Mouse (Mus musculus) right cerebral cortex, postnatal 10 days (tissue): Measurements from ENCODE around the gene Cdk20.
"Not testable (repeated sequence)": the region's sequence is repeated elsewhere in the genome, so short reads cannot be mapped to it uniquely, and the experiment has no call there.

Source experiments
- DNase-seq, 2 experiments: peaks; one replicate each; pipeline ENCODE4 v3.0.0; 2021; ENCODE audit warnings: low spot score in 2 of 2

The Cdk20 gene

DNA sequence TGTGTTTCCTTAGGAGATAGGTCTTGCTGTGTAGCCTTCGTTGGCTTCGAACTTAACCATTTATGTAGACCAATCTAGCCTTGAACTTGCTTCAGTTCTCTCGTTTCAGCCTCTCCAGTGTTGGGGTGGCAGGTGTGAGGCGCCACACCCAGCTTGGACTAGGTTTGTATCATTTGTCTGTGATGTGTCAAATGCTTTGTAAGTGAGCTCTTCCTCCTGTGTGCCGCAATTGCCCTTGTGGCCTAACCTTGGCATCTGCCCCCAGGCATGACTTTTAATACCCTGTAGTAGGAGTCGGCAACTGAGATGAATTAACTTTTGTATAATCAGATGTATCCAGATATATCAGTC is 9.5 kb upstream of the Cdk20 start:
- DNase-seq = no peak

DNA sequence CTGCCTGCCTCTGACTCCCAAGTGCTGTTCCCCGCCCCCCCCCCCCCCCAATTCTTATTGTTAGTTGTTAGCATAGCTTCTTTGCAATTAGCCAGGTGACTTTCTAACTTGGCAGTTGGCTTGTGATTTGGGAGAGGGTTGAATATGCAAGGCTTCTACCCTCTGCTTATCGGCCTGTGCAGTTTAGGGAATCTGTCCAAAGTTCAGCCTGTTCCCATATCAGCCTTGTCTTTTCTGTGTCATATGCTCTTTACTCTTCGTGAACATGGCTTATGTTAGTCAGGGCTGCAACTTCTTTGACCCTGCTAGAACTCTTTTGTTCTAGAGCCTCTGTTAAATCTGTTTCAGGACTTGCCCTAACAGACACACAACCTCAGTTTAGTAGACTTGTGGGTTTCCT is 7.8 kb upstream of the Cdk20 start:
- DNase-seq = no peak

DNA sequence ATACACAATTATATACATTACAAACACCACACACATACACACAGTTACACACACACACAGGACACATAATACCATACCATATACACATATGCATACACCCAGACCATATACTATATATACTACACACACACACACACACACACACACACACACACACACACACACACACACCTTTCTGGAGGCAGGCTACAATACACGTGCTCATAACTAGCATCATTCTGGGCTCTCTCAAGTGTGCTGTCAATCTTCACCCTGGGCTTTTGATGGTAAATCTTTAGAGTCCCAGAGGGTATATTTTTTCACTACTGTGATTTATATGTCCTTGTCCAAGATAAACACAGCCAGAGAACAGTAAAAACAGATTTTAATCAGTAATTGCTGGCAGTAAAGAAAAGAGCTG is 6.8 kb upstream of the Cdk20 start:
- no peak for DNase-seq

DNA sequence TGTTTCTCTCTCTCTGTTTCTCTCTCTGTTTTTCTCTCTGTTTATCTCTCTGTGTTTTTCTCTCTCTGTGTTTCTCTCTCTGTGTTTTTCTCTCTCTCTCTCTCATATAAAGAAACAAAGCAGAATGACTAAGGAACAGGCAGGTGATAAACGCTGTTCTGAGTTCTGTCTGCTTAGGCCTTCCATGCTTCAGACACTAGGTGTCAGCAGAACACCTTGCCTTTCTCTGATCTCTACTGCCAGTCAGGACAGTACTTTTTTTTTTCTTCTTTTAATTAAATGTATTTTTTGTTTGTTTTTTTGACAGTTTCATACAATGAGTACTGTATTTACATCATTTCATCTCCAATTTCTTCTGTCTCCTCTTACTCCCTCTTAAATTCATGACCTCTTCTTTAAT is 2.8 kb upstream of the Cdk20 start:
- DNase-seq = no peak

DNA sequence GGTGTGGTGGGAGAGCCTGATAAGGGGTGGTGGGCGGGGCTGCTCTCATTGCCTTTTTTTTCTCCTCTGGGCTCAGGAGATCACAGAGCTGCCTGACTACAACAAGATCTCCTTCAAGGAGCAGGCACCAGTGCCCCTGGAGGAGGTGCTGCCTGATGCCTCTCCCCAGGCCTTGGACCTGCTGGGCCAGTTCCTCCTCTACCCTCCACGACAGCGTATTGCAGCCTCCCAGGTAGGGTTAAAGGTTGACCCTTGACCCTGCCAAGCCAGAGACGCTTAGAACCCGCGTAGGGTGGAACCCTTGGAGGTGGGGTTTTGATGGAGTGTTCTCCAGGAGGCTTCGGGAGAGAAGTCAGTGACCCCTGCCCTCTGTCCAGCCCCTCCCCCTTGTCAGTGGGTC is 5.7 kb downstream of the Cdk20 start:
- no peak for DNase-seq

DNA sequence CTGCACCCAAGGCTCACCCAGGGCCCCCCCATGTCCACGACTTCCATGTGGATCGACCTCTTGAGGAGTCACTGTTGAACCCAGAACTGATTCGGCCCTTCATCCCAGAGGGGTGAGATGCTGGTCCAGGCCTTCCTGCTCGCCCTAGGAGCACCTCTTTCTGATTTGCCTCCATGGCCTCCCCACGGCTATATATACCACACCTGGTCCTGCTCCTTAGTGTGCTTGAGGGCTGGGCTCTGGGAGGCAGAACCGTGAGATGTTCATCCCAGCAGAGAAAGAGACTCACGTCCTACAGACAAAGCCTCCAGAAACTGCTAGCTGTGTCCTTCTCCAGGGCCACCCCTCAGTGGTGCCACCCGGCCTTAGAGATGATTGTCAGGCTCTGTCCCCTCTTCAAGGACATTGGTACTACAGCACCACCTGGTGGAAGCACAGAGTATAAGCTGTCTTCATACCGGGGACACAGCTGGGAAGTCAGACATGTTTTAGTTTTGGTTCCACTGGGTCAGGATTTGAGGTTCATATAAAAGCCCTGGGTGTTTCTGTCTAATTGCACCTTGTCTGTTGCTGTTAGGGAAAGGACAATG is 6.8 kb downstream of the Cdk20 start:
- DNase-seq = peak; percentile 70 to 80

DNA sequence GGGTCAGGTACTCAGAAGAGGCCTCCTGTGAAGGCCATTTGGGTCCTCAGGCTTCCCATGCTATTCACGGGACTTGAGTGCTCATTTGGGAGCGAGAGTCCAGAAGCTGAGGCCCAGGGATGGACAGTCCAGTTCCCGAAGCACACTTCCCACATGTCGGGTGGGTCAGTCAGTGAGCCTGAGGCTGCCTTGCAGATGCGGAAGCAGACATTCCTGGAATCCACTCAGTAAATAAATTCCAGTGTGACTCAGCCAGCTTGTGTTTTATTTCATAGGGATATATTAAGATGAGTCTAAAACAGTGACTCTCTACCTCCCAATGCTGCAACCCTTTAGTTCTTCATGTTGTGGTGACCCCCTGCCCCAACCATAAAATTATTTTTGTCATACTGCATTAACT is 7.4 kb downstream of the Cdk20 start:
- no peak for DNase-seq

DNA sequence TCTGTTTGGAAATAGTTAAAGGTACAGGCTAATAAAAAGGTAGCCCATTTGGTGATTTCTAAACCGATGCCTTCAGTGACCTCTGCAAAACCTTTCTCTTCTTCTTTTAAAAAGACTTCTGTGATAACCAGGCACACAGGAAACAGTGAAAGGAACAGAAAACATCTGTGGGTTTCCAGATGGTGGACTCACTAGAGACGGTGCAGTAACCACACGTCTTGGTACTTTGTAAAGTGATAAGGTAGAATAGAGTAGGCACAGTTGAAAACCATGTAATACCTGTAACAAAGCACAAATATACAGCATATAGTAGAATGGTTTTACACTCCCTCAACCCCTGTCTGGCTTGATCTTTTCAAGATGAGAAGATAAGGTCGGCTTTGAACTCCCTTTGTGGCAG is 8.5 kb downstream of the Cdk20 start:
- no peak for DNase-seq

DNA sequence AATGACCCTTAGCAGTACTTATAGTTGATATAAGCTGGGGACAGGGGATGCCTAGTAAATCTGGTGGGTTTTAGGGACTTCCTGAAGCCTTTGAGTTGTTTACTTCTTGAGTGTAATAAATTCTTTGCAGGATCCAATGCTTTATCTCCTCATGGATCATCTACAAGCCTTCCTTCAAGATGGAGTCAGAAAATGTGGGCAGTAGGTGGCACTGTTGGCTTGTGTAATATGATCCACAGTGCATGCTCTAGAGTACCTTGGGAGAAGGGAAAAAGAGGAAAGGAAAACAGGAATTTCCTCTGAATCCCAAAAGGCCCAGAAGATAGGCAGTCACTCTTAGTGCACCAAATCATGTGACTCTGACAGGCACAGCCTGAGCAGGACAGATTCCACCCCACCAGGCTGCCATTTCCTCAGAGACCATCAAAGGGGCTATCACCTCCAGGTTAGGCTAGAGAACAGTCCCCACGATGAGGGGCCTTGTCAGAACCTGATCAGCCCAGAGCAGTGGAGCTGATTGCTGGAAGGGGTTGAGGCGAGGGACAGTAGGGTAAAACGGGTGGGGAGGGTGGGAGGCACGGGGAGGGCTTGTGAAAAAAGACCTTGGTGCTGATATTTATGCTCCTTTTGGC is 11.3 kb downstream of the Cdk20 start:
- DNase-seq = peak; percentile 79 to 82

DNA sequence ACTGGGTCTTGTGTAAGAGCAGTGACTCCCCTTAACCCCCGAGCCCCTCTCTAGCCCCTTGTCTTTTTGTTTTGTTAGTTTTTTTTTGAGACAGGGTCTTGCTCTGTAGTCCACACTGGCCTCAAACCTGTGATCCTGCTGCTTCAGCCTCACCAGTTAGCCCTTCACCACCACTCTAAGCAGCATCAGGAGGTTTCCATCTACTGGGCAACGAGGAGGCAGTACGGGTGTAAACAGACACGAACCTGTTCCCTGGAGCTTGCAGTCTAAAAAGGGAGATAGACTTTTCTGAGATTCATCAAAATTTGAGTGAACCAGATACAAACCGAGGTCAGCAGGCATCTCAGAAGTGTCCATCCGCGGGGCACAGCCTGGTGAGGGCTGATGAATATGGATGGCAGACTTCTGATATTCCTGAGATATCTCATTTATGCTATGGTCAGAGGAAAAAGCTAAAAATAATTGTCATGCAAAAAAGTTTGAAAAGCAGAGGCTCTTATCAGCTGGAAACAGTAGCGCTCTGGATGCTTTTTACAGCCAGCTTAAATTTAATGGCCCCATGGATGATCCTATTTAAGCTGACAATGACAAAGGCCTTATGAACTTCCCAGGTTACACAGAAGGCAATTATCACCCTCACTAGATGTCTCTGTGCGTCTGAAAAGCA is 13.3 kb downstream of the Cdk20 start:
- no peak for DNase-seq

DNA sequence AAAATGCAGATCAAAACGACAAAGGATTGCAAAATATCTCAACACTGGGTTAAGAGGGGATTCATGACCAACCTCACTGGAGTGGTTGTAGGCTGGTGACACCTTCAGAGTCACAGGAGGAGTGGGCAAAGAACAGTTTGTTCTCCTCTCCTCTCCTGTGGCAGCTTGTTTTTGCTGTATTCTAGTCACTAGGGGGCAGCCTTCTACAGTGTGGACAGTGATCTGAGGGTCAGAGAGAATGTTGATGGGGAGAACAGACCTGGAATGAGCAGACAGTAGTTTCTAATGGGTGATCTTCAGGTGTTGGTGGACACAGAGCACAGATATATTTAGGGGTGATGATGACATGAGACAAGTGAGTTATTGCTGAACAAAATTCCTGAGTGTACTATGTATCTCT is 15.8 kb downstream of the Cdk20 start:
- DNase-seq = peak in 1 of 2 experiments; percentile 41

DNA sequence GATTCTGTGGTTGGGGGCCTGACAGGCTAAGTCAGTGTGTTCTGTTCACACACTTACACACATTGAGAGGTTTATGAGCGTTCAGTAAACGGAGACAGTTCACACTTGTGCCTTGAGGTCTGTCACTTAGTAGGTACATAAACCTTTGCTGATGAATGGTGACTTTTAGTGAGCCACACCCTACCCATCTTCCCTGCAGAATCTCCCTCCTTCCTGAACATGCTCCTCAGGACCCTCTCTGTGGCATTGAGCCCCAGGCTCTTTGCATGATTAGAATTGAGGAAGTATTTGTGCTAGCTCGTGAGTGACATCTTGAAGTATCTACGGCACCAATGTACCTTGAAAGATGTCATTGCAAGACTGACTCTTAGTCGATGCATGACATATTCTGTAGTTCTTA is 16.6 kb downstream of the Cdk20 start:
- no peak for DNase-seq

DNA sequence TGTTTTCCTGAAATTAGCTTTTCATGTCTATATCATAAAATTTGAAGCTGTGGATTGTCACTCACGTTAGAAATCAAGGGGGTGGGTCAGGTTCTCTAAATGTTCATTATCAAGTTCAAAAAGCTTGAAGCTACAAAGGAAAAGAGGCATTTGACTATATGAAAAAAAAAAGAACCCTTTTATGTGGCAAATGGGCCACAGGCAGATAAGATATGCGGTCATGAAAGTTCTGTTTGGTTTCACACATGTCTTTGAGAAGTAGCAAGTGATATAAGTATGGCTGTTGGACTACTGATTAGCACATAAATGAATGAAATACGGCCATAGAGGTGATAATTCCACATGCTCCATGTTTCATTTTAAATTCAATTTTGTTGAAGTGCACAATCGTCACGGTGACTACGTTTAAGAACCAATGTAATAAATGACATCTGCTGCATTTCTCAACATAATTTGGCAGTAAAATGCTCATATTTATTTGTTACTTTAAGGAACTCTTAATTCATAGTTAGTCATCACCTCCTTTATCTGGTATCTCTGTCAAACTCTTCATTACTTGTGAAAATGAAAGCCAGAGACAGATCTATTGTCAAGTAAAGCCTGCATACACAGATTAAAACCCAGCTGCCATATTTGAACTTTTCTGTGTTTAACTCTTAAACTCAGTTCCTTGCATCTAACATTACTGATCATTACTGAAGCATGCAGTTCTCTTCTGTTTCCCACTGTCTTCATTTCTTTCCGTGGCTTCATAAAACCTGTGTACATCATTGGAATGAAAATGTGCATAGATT is 18.1 kb downstream of the Cdk20 start:
- no peak for DNase-seq

DNA sequence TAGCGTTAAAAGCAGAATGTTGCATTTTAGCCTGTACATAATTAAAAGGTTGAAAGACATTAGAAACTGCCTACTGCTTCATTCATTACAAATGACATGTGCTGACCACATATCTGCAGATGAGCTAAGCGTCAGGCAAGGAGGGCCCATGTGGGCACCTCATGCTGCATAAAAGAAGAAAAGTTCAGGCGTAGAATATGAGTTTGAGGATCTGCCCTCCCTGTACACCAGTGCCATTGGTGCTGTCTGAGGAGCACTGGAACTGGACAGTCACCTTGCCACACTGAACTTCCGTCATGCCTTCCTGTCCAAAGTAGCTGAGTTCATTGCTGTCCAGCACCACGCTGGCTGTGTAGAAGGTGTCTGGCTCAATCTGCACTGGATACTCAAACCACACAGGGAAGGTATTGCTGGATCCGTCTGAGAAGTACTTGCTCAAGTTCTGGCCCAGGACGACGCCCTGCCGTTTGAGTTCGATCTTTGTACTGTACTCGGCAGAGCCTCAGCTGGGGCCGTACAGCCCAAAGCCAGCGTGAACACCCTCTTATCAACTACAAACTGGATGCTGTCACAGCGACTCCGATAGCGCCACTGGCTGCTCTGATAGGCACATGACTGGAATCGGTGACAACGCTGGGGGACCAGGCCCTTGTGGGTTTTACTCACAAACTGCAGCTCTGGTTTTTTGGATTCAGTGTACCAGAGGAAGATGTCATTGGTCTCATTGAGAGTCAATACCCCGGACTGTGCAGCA is 25.3 kb downstream of the Cdk20 start:
- DNase-seq = not testable (repeated sequence)

DNA sequence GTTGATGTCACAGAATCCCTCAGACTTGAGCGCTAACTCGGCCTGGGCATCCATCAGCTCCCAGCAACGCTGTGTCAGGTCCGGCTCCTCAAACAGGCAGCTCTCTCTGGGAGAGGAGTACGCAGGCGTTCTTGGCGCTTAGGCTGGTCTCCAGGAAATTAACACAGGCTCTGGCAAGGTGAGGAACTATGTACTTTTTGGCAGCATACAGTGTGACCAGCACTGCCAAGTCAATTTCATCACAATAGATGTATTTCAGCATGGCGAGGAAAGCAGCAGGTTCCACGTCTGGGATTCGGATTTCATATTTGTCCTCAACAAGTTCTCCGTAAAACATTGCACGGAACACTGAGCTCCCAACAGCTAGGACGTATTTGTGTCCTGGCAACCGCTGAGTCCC is 26.1 kb downstream of the Cdk20 start:
- no peak for DNase-seq

DNA sequence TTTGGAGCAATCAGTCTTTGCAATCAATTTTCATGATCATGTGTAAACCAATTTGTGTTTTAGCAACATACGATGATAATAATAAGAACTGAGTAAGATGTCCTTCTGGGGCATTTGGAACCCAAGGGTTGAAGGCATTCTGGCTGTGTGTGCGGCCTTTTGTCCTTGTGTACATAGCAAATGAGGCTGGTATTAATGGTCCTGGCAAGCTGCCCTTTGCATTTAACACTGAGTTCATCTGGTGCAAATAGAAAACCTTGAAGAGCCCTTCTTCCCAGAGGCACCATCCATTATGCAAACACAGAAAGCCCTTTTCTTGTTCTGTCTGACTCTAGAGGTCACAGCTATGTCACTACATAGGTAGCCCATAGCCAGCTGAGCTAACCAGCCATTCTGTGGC is 30.5 kb downstream of the Cdk20 start:
- no peak for DNase-seq

DNA sequence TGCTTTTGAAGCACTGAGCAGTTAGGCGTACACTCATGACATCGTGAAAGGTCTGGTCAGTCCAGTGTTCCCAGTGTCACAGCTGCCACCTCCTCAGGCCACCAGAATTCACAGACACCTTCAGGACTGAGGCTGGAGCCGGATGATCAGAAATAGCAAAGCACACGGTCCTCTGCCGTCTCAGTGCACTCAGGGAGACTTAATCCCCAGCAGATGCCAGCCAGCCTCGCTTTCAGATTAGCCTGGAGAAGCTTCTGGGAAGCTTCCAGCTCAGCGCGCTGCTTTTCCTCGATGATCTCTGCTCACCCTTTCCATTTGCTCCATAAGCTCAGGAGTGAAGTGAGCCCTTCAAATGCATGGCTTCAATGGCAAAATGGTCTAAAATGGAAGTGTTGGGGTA is 33.1 kb downstream of the Cdk20 start:
- peak; percentile 38 to 42 for DNase-seq

DNA sequence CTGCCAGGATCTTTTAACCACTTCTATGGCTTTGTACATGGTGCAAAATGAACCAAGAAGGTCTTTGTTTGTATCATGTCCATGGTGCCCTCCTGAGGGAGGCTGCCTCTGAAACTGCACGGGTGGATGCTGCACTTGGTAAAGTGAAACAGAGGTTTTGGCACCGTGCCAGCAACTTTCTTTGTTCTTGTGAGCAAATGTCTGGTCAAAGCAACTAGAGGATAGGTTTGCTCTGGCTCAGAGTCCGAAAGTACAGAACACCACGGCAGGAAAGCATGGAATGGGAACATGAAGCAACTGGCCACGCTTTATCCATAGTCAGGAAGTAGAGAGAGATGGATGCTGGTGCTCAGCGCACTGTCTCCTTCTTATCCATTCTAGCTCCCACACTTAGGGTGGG is 35.8 kb downstream of the Cdk20 start:
- peak in 1 of 2 experiments; percentile 32 for DNase-seq

DNA sequence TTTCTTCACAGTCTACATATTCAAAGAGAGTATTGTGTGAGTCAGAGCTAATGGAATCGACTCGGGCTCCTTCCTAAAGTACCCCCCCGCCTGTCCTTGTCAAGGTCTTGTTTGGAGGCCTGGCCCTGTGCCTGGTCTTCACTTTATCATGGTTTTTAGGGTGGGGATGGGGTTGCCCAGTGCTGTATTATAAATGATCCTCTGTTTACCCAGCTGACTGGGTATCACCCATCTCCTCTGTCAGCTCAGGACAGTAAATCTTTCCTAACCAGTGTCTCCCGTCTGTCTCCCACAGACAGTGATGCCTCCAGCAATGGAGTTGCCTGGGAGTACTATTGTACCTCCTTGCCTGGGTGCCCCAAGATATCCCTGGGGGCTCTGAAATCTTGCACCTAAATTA is 45.9 kb downstream of the Cdk20 start:
- DNase-seq = no peak

DNA sequence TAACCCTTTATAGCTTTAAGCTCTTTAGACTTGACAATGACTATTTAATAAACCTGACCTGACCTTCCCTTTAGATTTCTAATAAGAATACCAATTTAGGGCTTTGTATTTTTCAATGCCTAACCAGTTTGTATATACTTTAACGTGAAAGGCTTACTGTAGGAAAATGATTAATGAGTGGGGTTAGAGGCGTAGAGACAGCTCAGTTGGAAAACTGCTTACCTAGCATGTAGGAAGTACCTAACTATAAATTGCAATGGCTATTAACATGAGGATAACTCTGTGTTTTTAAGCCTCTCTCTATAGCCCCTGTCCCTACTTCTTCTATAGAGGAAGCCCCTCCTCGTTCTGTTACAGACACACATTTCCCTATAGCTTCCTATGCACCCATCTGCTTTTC is 47.8 kb downstream of the Cdk20 start:
- DNase-seq = no peak

DNA sequence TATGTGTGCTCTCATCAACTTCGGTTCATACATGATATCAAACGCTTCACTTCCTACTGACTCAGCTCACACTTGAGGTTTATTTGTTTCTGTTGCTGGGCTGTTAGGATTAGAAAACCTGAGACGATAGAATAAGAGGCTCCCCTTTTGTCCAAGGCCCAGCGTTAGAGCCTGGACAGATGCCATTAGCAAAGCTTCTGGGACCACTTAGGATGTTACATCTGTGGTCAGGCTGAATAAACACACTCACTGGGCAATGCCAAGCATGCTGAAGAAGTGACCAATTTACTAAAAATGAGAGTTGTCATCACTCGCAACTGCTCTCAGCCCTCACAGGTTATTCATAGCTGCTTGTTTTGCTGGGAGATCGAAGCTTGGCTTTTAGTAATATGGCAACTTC is 57.8 kb downstream of the Cdk20 start:
- DNase-seq = no peak
